Mouse (Mus musculus) hindbrain, embryonic 13.5 days (tissue): ENCODE results near the gene Ppp2r5b. TPM values are rescaled to one million over a fixed set of nuclear protein-coding genes. Genes with fewer than 3 reads are reported as not detected.

ENCODE experiments used
- ATAC-seq: fragments of 200-750 bp; cut with Nextera tagmentation; 2 replicates; pipeline ENCODE4 v1.8.0; 2017; ENCODE audit warnings: moderate TSS enrichment; ENCODE audit not compliant: low FRiP score
- H3K27ac ChIP-seq: fragments of 300-500 bp; sonication (generic); 2 replicates; pipeline ENCODE4 v1.5.1; 2015; ENCODE audit warnings: inconsistent platforms, mild to moderate bottlenecking, moderate library complexity
- H3K27me3 ChIP-seq: fragments of 300-500 bp; sonication (generic); 2 replicates; pipeline ENCODE4 v1.6.1; 2015; ENCODE audit warnings: mild to moderate bottlenecking, inconsistent platforms
- H3K36me3 ChIP-seq: fragments of 300-500 bp; sonication (generic); 2 replicates; pipeline ENCODE4 v1.6.1; 2015; ENCODE audit warnings: mild to moderate bottlenecking, inconsistent platforms
- H3K4me1 ChIP-seq: fragments of 300-500 bp; sonication (generic); replicated peaks from 2 replicates; pipeline ENCODE4 v1.6.1; 2015; ENCODE audit warnings: inconsistent platforms
- H3K4me2 ChIP-seq: fragments of 300-500 bp; sonication (generic); 2 replicates; pipeline ENCODE4 v1.6.1; 2015; ENCODE audit warnings: inconsistent platforms, mild to moderate bottlenecking, moderate library complexity
- H3K4me3 ChIP-seq: fragments of 300-500 bp; sonication (generic); 2 replicates; pipeline ENCODE4 v1.5.1; 2015; ENCODE audit warnings: mild to moderate bottlenecking, inconsistent platforms
- H3K9ac ChIP-seq: fragments of 300-500 bp; sonication (generic); 2 replicates; pipeline ENCODE4 v1.6.1; 2015; ENCODE audit warnings: mild to moderate bottlenecking, inconsistent platforms
- H3K9me3 ChIP-seq: fragments of 300-500 bp; sonication (generic); 2 replicates; pipeline ENCODE4 v1.6.1; 2016; ENCODE audit warnings: inconsistent platforms
- WGBS: fragments of 180-500 bp; shearing (Covaris S2); methylation state at CpG from one replicate; pipeline ENCODE4 v1.1.7; 2015; 5-methylcytosine and 5-hydroxymethylcytosine counted together
- microRNA counts: library from miRNA; unstranded; fragments of <30 nt; microRNA quantifications from one replicate; lab custom pipeline; 2016
- microRNA-seq: library from miRNA; unstranded; fragments of <30 nt; microRNA quantifications from one replicate; pipeline ENCODE4, GENCODE M21; 2016
- polyA plus RNA-seq: library from polyadenylated mRNA; unstranded; fragments of >200 nt; fragmentation: Nextera tagmentation; extraction: Ambion mirVana; gene quantifications from 2 replicates; pipeline ENCODE4 v1.2.1, GENCODE M21; 2015

Gene Ppp2r5b
- polyA plus RNA-seq, 1 experiment from 2014 or later: 98.3 TPM

- H3K27ac ChIP-seq: no peak overlapping the region
- ATAC-seq: no peak
- no peaks in the 10 kb centered on the region for H3K27me3 ChIP-seq
- H3K4me2 ChIP-seq: no peak overlapping the region
- 90% methylated on average over 14 of the region's 14 CpGs for WGBS
- peaks cover 55% of the 10 kb centered on the region for H3K36me3 ChIP-seq
- H3K9me3 ChIP-seq: no peaks in the 10 kb centered on the region
- no peak overlapping the region for H3K9ac ChIP-seq
- no peak overlapping the region for H3K4me3 ChIP-seq
- no peaks in the 10 kb centered on the region for H3K4me1 ChIP-seq
These were observed 8.9 kb downstream of the Ppp2r5b start for GRCm38 (mm10) chr19:6226763-6227162.

GRCm38 (mm10) chr19:6226135-6226534 is 9.5 kb downstream of the Ppp2r5b start, which contains the start of gene Gpha2:
Gene Gpha2 (plus strand): TSS chr19:6226380.
- Histone ChIP-seq H3K36me3 (peaks cover 48% of the 10 kb centered on the region), H3K4me1 (no peaks in the 10 kb centered on the region), H3K27ac (no peak within 1 kb of the TSS), H3K27me3 (no peaks in the 10 kb centered on the region), H3K9me3 (no peaks in the 10 kb centered on the region), H3K4me2 (no peak within 1 kb of the TSS), H3K4me3 (no peak within 1 kb of the TSS), H3K9ac (no peak within 1 kb of the TSS)
- ATAC-seq: no peak
- 21% methylated on average over 2 of the region's 2 CpGs for WGBS

DNA sequence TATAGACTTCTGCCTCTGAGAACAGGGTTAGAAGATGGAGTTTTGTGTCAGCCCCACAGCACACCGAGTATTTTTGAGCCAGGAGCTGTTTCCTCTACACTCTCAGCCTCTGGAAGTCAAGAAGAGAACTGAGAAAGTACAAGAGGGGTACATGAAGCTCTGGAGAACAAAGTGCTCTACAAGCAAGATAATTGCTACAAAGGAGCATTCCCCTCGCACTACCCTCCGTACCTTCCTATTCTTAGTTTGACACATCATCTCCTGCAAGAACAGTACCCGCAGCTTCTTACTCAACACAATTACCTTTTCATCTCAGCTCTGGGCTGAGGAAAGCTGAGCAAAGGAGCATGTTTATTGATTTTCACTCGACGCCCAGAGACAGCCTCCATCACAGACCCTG is 17.1 kb downstream of the Ppp2r5b start:
- H3K9ac ChIP-seq: no peak overlapping the region
- H3K4me1 ChIP-seq: no peaks in the 10 kb centered on the region
- 72% methylated on average over 6 of the region's 6 CpGs for WGBS
- H3K27me3 ChIP-seq: no peaks in the 10 kb centered on the region
- no peak overlapping the region for H3K27ac ChIP-seq
- H3K4me2 ChIP-seq: no peak overlapping the region
- ATAC-seq: no peak
- no peaks in the 10 kb centered on the region for H3K9me3 ChIP-seq
- H3K36me3 ChIP-seq: no peaks in the 10 kb centered on the region
- H3K4me3 ChIP-seq: no peak overlapping the region

GRCm38 (mm10) chr19:6216046-6216705 is 19.5 kb downstream of the Ppp2r5b start:
- Histone ChIP-seq H3K4me3 (no peak overlapping the region), H3K27me3 (no peaks in the 10 kb centered on the region), H3K4me2 (no peak overlapping the region), H3K9me3 (no peaks in the 10 kb centered on the region), H3K36me3 (no peaks in the 10 kb centered on the region), H3K9ac (no peak overlapping the region), H3K4me1 (no peaks in the 10 kb centered on the region), H3K27ac (no peak overlapping the region)
- 79% methylated on average over 6 of the region's 6 CpGs for WGBS
- ATAC-seq: no peak

DNA sequence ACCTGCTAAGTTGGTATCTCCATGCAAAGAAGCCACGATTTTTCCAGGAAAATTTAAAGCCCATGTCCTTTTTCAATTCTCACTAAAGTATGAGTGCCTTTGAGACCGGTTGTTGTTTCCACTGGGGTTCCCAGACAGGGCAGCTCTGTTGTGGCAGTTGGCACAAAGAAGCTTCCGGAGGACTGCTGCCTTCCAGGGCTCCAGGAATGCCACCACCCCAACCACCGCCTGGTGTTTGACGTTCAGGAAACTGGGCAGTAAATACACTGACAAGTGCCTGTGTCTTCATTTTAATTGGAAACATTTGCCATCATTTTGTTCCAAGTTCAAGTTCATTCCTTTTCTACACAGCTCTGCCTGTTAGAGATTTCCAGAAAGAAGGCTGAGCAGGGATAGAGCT is 29.0 kb downstream of the Ppp2r5b start:
- Histone ChIP-seq H3K27me3 (no peaks in the 10 kb centered on the region), H3K36me3 (no peaks in the 10 kb centered on the region), H3K27ac (no peak overlapping the region), H3K4me1 (no peaks in the 10 kb centered on the region), H3K9me3 (no peaks in the 10 kb centered on the region), H3K4me2 (no peak overlapping the region), H3K4me3 (no peak overlapping the region), H3K9ac (no peak overlapping the region)
- ATAC-seq: no peak
- WGBS: 81% methylated on average over 5 of the region's 5 CpGs

GRCm38 (mm10) chr19:6204265-6204664 is 31.4 kb downstream of the Ppp2r5b start:
- 84% methylated on average over 2 of the region's 2 CpGs for WGBS
- H3K9ac ChIP-seq: no peak overlapping the region
- H3K27me3 ChIP-seq: no peaks in the 10 kb centered on the region
- no peak for ATAC-seq
- H3K9me3 ChIP-seq: no peaks in the 10 kb centered on the region
- no peaks in the 10 kb centered on the region for H3K4me1 ChIP-seq
- H3K4me3 ChIP-seq: no peak overlapping the region
- no peak overlapping the region for H3K4me2 ChIP-seq
- no peaks in the 10 kb centered on the region for H3K36me3 ChIP-seq
- H3K27ac ChIP-seq: no peak overlapping the region

- H3K4me3 ChIP-seq: no peak within 1 kb of the TSS
- no peak for ATAC-seq
- no peaks in the 10 kb centered on the region for H3K36me3 ChIP-seq
- WGBS: 88% methylated on average over 23 of the region's 23 CpGs
- peaks cover 5% of the 10 kb centered on the region; the same call in 1 of the 2 replicates for H3K4me1 ChIP-seq
- no peaks in the 10 kb centered on the region for H3K9me3 ChIP-seq
- no peak within 1 kb of the TSS for H3K9ac ChIP-seq
- no peaks in the 10 kb centered on the region for H3K27me3 ChIP-seq
- H3K4me2 ChIP-seq: no peak within 1 kb of the TSS
- H3K27ac ChIP-seq: no peak within 1 kb of the TSS
These were observed 51.5 kb downstream of the Ppp2r5b start, which contains the start of gene Majin for GRCm38 (mm10) chr19:6184131-6184530. Gene Majin (plus strand): TSS chr19:6184388.

DNA sequence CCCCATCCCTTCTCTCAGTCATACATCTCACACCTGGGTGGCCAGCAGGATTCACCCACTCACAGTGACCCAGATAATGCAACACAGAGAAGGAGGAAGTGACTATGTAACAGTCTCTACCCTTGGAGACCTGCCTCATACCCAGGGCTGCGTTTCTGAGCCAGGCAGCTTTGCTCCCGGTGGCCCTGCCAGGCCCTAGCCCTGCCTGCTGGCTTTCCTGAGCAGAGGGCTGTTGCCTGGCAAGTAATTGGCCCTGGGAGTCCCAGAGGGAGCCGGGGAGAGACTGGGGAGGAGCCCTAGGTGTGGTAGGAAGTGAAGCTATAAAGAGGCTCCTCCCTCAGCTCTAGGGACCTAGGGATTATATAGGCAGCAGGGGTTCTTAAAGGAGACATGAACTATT is 53.1 kb downstream of the Ppp2r5b start:
- 42% methylated on average over 3 of the region's 3 CpGs for WGBS
- no peak overlapping the region for H3K4me3 ChIP-seq
- no peaks in the 10 kb centered on the region for H3K9me3 ChIP-seq
- H3K9ac ChIP-seq: no peak overlapping the region
- ATAC-seq: no peak
- H3K27ac ChIP-seq: no peak overlapping the region
- no peak overlapping the region for H3K4me2 ChIP-seq
- H3K4me1 ChIP-seq: peaks cover 5% of the 10 kb centered on the region; the same call in 1 of the 2 replicates
- no peaks in the 10 kb centered on the region for H3K27me3 ChIP-seq
- no peaks in the 10 kb centered on the region for H3K36me3 ChIP-seq

GRCm38 (mm10) chr19:6181629-6182028 is 54.0 kb downstream of the Ppp2r5b start:
- WGBS: 25% methylated on average over 5 of the region's 5 CpGs
- no peak overlapping the region for H3K27ac ChIP-seq
- H3K9ac ChIP-seq: no peak overlapping the region
- no peak for ATAC-seq
- no peak overlapping the region for H3K4me2 ChIP-seq
- H3K36me3 ChIP-seq: no peaks in the 10 kb centered on the region
- no peaks in the 10 kb centered on the region for H3K27me3 ChIP-seq
- H3K4me1 ChIP-seq: peaks cover 5% of the 10 kb centered on the region; the same call in 1 of the 2 replicates
- H3K4me3 ChIP-seq: no peak overlapping the region
- H3K9me3 ChIP-seq: no peaks in the 10 kb centered on the region

DNA sequence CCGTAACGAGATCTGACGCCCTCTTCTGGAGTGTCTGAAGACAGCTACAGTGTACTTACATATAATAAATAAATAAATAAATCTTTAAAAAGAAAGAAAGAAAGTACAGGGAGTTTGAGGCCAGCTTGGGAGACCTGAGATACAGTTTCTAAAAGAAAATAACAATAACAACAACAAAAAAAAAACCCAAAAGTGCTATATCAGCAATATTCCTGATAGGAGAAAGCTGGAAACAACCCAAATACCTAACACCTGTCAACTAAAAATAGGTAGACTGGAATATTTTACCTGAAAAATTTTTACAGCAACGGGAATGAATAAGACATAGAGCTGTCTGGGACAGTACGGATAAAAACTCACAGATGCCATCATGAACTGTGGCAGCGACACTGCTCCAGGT is 56.9 kb downstream of the Ppp2r5b start:
- H3K9ac ChIP-seq: no peak overlapping the region
- no peak overlapping the region for H3K27ac ChIP-seq
- 96% methylated on average over 6 of the region's 6 CpGs for WGBS
- H3K9me3 ChIP-seq: no peaks in the 10 kb centered on the region
- ATAC-seq: no peak
- no peaks in the 10 kb centered on the region for H3K36me3 ChIP-seq
- no peak overlapping the region for H3K4me3 ChIP-seq
- peaks cover 5% of the 10 kb centered on the region; the same call in 1 of the 2 replicates for H3K4me1 ChIP-seq
- no peak overlapping the region for H3K4me2 ChIP-seq
- H3K27me3 ChIP-seq: no peaks in the 10 kb centered on the region

MicroRNAs within 50 kb of the gene (microRNA counts, 519-probe panel; counts per million panel counts)
- 2,299 counts per million, percentile 17 among the panel's probes with 10 or more counts for microRNA mmu-miR-192 (lab: Ali Mortazavi, UCI)

Small RNA genes lying within 50 kb of the gene (microRNA-seq; reads per million reads assigned to microRNA genes)
- gene Mir192 (84.0 reads per million, percentile 48 among the genes with 10 or more reads in this experiment), gene Mir194-2 (64.4 reads per million, percentile 45 among the genes with 10 or more reads in this experiment)

Other genes starting within 250 kb of the Ppp2r5b start
- not detected in 2 replicates for gene Slc22a20, start 249.7 kb downstream of the Ppp2r5b start, polyA plus RNA-seq
- 3.3 and 4.7 TPM in 2 replicates for gene Capn1, start 220.0 kb downstream of the Ppp2r5b start, polyA plus RNA-seq
- 30.6 and 33.0 TPM in 2 replicates for gene Syvn1, start 189.3 kb downstream of the Ppp2r5b start, polyA plus RNA-seq
- gene Mrpl49, start 178.1 kb downstream of the Ppp2r5b start, polyA plus RNA-seq: 64.6 and 68.9 TPM in 2 replicates
- gene Fau, start 178.0 kb downstream of the Ppp2r5b start, polyA plus RNA-seq: 648 and 656 TPM in 2 replicates
- 30.7 and 34.7 TPM in 2 replicates for gene Znhit2, start 174.7 kb downstream of the Ppp2r5b start, polyA plus RNA-seq
- 50.4 and 51.6 TPM in 2 replicates for gene Tm7sf2, start 167.5 kb downstream of the Ppp2r5b start, polyA plus RNA-seq
- 81.8 and 85.5 TPM in 2 replicates for gene Vps51, start 158.6 kb downstream of the Ppp2r5b start, polyA plus RNA-seq
- not detected in 2 replicates for gene Tmem262, start 155.8 kb downstream of the Ppp2r5b start, polyA plus RNA-seq
- gene Gm28374, start 153.6 kb downstream of the Ppp2r5b start, polyA plus RNA-seq: 1.1 and 2.3 TPM in 2 replicates
- 79.2 and 82.5 TPM in 2 replicates for gene Zfpl1, start 150.9 kb downstream of the Ppp2r5b start, polyA plus RNA-seq
- 8.2 and 9.2 TPM in 2 replicates for gene Cdca5, start 150.9 kb downstream of the Ppp2r5b start, polyA plus RNA-seq
- gene AC131692.1, start 141.5 kb downstream of the Ppp2r5b start, polyA plus RNA-seq: not detected in 2 replicates
- 0.27 and 0.30 TPM in 2 replicates for gene Naaladl1, start 130.1 kb downstream of the Ppp2r5b start, polyA plus RNA-seq
- gene Sac3d1, start 117.2 kb downstream of the Ppp2r5b start, polyA plus RNA-seq: 43.0 and 43.6 TPM in 2 replicates
- gene Snx15, start 107.6 kb downstream of the Ppp2r5b start, polyA plus RNA-seq: 55.7 and 58.3 TPM in 2 replicates
- not detected in 2 replicates for gene Batf2, start 94.9 kb downstream of the Ppp2r5b start, polyA plus RNA-seq
- 128 and 133 TPM in 2 replicates for gene Arl2, start 94.3 kb downstream of the Ppp2r5b start, polyA plus RNA-seq
- not detected in 2 replicates for gene Majin, start 51.5 kb downstream of the Ppp2r5b start, polyA plus RNA-seq
- gene Gpha2, start 9.5 kb downstream of the Ppp2r5b start, polyA plus RNA-seq: 0.27 TPM in 1 of 2 replicates, not detected in the other
- gene Atg2a, start 5.8 kb upstream of the Ppp2r5b start, polyA plus RNA-seq: 11.6 and 11.7 TPM in 2 replicates
- gene Ehd1, start 40.9 kb upstream of the Ppp2r5b start, polyA plus RNA-seq: 86.8 and 96.4 TPM in 2 replicates
- 0.42 and 0.48 TPM in 2 replicates for gene Cdc42bpg, start 70.6 kb upstream of the Ppp2r5b start, polyA plus RNA-seq
- 71.7 and 73.8 TPM in 2 replicates for gene Men1, start 99.1 kb upstream of the Ppp2r5b start, polyA plus RNA-seq
- gene Map4k2, start 105.3 kb upstream of the Ppp2r5b start, polyA plus RNA-seq: 17.5 and 17.6 TPM in 2 replicates
- gene Sf1, start 127.8 kb upstream of the Ppp2r5b start, polyA plus RNA-seq: 103 and 107 TPM in 2 replicates
- 4.9 and 5.7 TPM in 2 replicates for gene Pygm, start 148.5 kb upstream of the Ppp2r5b start, polyA plus RNA-seq
- 42.0 and 43.2 TPM in 2 replicates for gene Rasgrp2, start 163.5 kb upstream of the Ppp2r5b start, polyA plus RNA-seq
- gene Nrxn2, start 182.9 kb upstream of the Ppp2r5b start, polyA plus RNA-seq: 23.5 and 27.7 TPM in 2 replicates